9 mouse cellular contexts compared by ENCODE assay signal in genomic region chr5:142998171-142998570, GRCm38 (mm10). TPM values are rescaled to one million over a fixed set of nuclear protein-coding genes. Genes with fewer than 3 reads are reported as not detected.
DNase-seq lines count a peak whose midpoint lies in the region; ATAC-seq and TF ChIP-seq lines count a peak whose summit lies in the region.
"Had no signal": no experiment of that assay in that cellular context is flagged by ENCODE, and none has a peak within 500 bp of the region (broad histone marks: within the 10 kb centered on the region; RNA-seq: fewer than 3 reads in every experiment).

No protein-coding gene starts in this region.

- H3K9ac ChIP-seq in liver, adult 2 months (ENCODE audit: low read depth, low read length): no peak overlapping the region
- no peak overlapping the region for H3K9ac ChIP-seq in heart, adult 2 months (ENCODE audit: low read depth, low read length)
- H3K9ac ChIP-seq in intestine, postnatal 0 days (ENCODE audit: low read depth, low read length): no peak overlapping the region; the same call in 1 of the 2 replicates
- H3K9ac ChIP-seq in liver, embryonic 15.5 days: no peak overlapping the region
- H3K9ac ChIP-seq: stomach, embryonic 15.5 days had no signal

- WGBS in liver, adult 2 months: 31% methylated on average over 2 of the region's 2 CpGs
- WGBS in heart, adult 2 months: 31% methylated on average over 2 of the region's 2 CpGs
- WGBS in intestine, postnatal 0 days: 27% methylated on average over 2 of the region's 2 CpGs
- 66% methylated on average over 2 of the region's 2 CpGs for WGBS in liver, embryonic 15.5 days (ENCODE audit: insufficient replicate concordance)

- H3K27ac ChIP-seq in liver, adult 2 months (replicated peaks; ENCODE audit: insufficient read depth, low read depth, low read length): no peak overlapping the region
- peak overlapping the region; percentile 62 for H3K27ac ChIP-seq in heart, adult 2 months
- H3K27ac ChIP-seq in intestine, postnatal 0 days (ENCODE audit: low read depth, low read length): peak overlapping the region; percentile 60; the same call in 1 of the 2 replicates
- no peak overlapping the region for H3K27ac ChIP-seq in liver, embryonic 15.5 days (replicated peaks)

- H3K4me3 ChIP-seq in liver, adult 2 months (ENCODE audit: insufficient read depth, low read depth, low read length): no peak overlapping the region
- no peak overlapping the region for H3K4me3 ChIP-seq in heart, adult 2 months
- no peak overlapping the region for H3K4me3 ChIP-seq in intestine, postnatal 0 days (ENCODE audit: low read depth, low read length)
- no peak overlapping the region for H3K4me3 ChIP-seq in liver, embryonic 15.5 days (replicated peaks)
- H3K4me3 ChIP-seq: stomach, embryonic 15.5 days had no signal

- intact Hi-C loops in heart, adult 2 months (cut with DNase I): loop anchor here (5.0 kb wide), 1 partner anchor 36 kb away; the partner anchor contains the start of gene Fscn1

- no peak overlapping the region for H3K4me2 ChIP-seq in intestine, postnatal 0 days (replicated peaks; ENCODE audit: low read depth)
- no peak overlapping the region for H3K4me2 ChIP-seq in liver, embryonic 15.5 days
- H3K4me2 ChIP-seq: stomach, embryonic 15.5 days had no signal

- H3K36me3 ChIP-seq in liver, adult 2 months (ENCODE audit: control insufficient read depth, insufficient read depth, low read length): no peaks in the 10 kb centered on the region; the same call in 1 of the 2 replicates
- no peaks in the 10 kb centered on the region; the same call in 1 of the 2 replicates for H3K36me3 ChIP-seq in heart, adult 2 months (ENCODE audit: control insufficient read depth, insufficient read depth, low read length)
- peaks cover 7% of the 10 kb centered on the region for H3K36me3 ChIP-seq in intestine, postnatal 0 days (ENCODE audit: control insufficient read depth, insufficient read depth)
- H3K36me3 ChIP-seq in liver, embryonic 15.5 days (replicated peaks): peaks cover 9% of the 10 kb centered on the region

- H3K79me2 ChIP-seq in liver, adult 2 months (ENCODE audit: control insufficient read depth, insufficient read depth, low read length): no peaks in the 10 kb centered on the region
- H3K79me2 ChIP-seq in heart, adult 2 months (replicated peaks; ENCODE audit: control insufficient read depth, insufficient read depth, low read length): no peaks in the 10 kb centered on the region

- 0 out of 2 replicates have a peak, but pooled peaks have one; percentile 42 for TF ChIP-seq EP300 in heart, adult 2 months (IDR thresholded peaks at IDR 0.05; ENCODE audit: insufficient read depth, low read depth, low read length)

- no peak for TF ChIP-seq POLR2A in liver, adult 2 months (IDR thresholded peaks at IDR 0.05; ENCODE audit: extremely low read depth, insufficient read depth, low read length)
- TF ChIP-seq POLR2A in heart, adult 2 months (IDR thresholded peaks at IDR 0.05; ENCODE audit: insufficient read depth, low read depth, low read length): no peak

- ATAC-seq in intestine, postnatal 0 days: peak; percentile 56
- 0 out of 2 replicates have a peak, but pooled peaks have one; percentile 35 for ATAC-seq in liver, embryonic 15.5 days (ENCODE audit: insufficient read depth)
- ATAC-seq in megakaryocyte progenitor cell, adult 5-6 weeks (replicated peaks; ENCODE audit: poor library complexity): no peak

- H3K4me1 ChIP-seq in liver, adult 2 months (ENCODE audit: control insufficient read depth, insufficient read depth, low read length): peaks cover 5% of the 10 kb centered on the region
- peaks cover 19% of the 10 kb centered on the region for H3K4me1 ChIP-seq in heart, adult 2 months (ENCODE audit: control insufficient read depth, insufficient read depth, low read length)
- H3K4me1 ChIP-seq in intestine, postnatal 0 days (replicated peaks; ENCODE audit: control insufficient read depth, insufficient read depth, low read length): peaks cover 8% of the 10 kb centered on the region; the same call in 1 of the 2 replicates
- peaks cover 35% of the 10 kb centered on the region for H3K4me1 ChIP-seq in liver, embryonic 15.5 days (replicated peaks)

- DNase-seq in liver, adult 2 months (ENCODE audit: extremely low read depth, low read depth, low spot score): peak; percentile 15
- DNase-seq in liver: no peak
- DNase-seq in heart, adult 2 months: peak in 1 of 2 experiments; percentile 26
- no peak for DNase-seq in right cerebral cortex, adult 2 months (ENCODE audit: low spot score in 2 of 2)
- DNase-seq in adipocyte (ENCODE audit: low spot score): no peak

- TF ChIP-seq CTCF in liver, adult 2 months (IDR thresholded peaks at IDR 0.05; ENCODE audit: low read depth, low read length): no peak
- TF ChIP-seq CTCF in heart, adult 2 months (IDR thresholded peaks at IDR 0.05): no peak
- no peak for TF ChIP-seq CTCF in intestine, postnatal 0 days (IDR thresholded peaks at IDR 0.05; ENCODE audit: low read depth)

- no peaks in the 10 kb centered on the region for H3K9me3 ChIP-seq in intestine, postnatal 0 days (ENCODE audit: control insufficient read depth)
- no peaks in the 10 kb centered on the region for H3K9me3 ChIP-seq in liver, embryonic 15.5 days (replicated peaks)
- H3K9me3 ChIP-seq: stomach, embryonic 15.5 days had no signal

- no peaks in the 10 kb centered on the region for H3K27me3 ChIP-seq in liver, adult 2 months (ENCODE audit: control insufficient read depth, insufficient read depth, low read length)
- no peaks in the 10 kb centered on the region for H3K27me3 ChIP-seq in heart, adult 2 months (ENCODE audit: control insufficient read depth, insufficient read depth, low read length)
- no peaks in the 10 kb centered on the region for H3K27me3 ChIP-seq in intestine, postnatal 0 days (replicated peaks; ENCODE audit: control insufficient read depth, insufficient read depth, low read length)
- no peaks in the 10 kb centered on the region for H3K27me3 ChIP-seq in liver, embryonic 15.5 days
- H3K27me3 ChIP-seq: stomach, embryonic 15.5 days had no signal

RNA-seq across cellular contexts. Expression of gene Fscn1, which starts 38.0 kb away (rescaled TPM):
- total RNA-seq in liver, adult 2 months (2014; rRNA removed): 2.0 and 4.2 TPM in 2 replicates
- 3.0 and 4.4 TPM in 2 replicates for polyA plus RNA-seq in liver, adult 2 months (2012; rRNA removed)
- total RNA-seq in heart, adult 2 months (2021): 10 to 100 TPM; 18.7 to 22.5 TPM
- 37.0 and 47.7 TPM in 2 replicates for polyA plus RNA-seq in heart, adult 2 months (2012; rRNA removed)
- 36.5 and 37.1 TPM in 2 replicates for polyA plus RNA-seq in intestine, postnatal 0 days (2015; fragmentation: Nextera tagmentation; extraction: Ambion mirVana)
- 23.0 and 23.4 TPM in 2 replicates for polyA plus RNA-seq in liver, embryonic 15.5 days (2015; fragmentation: Nextera tagmentation; extraction: Ambion mirVana)
- total RNA-seq in megakaryocyte progenitor cell, adult 5-6 weeks (2015): 0.20 TPM in 1 of 2 replicates, not detected in the other
- total RNA-seq in megakaryocyte progenitor cell, adult 5-6 weeks (2017): 0.10 TPM in 1 of 2 replicates, not detected in the other

Comparison
In these comparisons a context has a peak if more than half of its experiments do, and no peak if none do; other contexts are left out.
1. H3K27ac ChIP-seq: peak in heart, adult 2 months (single experiment) and intestine, postnatal 0 days (single experiment); none in liver, adult 2 months (single experiment) and liver, embryonic 15.5 days (single experiment).